Mouse (Mus musculus) adrenal gland, adult (tissue): ENCODE measurements at regions not wholly inside any gene's neighbourhood (a gene's known extent, or its start where the extent isn't known, plus 50 kb on each side); places are given as distances from the start of the nearest gene placed in this dataset.

Source experiments
- DNase-seq, 2 experiments: peaks; one replicate each; pipeline ENCODE4 v3.0.0; 2022 to 2023; ENCODE audit warnings: low spot score in 1 of 2; ENCODE audit not compliant: inconsistent age in 2 of 2

DNA sequence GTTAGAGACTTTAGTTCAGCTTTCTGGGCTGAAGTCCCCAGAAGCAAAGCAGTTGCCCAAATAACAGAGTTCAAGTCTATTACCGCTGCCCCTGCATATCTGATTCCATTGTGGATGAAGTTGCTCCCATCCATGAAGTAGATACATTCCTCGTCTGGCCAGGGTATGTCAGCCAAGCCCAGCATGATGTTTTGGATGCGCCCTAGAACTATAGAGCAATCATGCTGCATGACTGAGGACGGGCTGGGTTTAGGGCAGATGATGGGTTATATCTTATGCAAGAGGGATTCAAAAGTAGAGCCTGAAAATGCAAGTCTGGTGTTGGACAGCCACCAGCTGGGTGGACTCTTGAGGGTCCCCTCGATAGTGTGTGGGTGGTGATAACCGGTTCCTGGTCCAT is 288.6 kb downstream of the Lyplal1 start:
- no peak for DNase-seq

- DNase-seq: peak in 1 of 2 experiments; percentile 36
These were observed 285.1 kb downstream of the Lyplal1 start for GRCm38 (mm10) chr1:185832059-185832458.

DNA sequence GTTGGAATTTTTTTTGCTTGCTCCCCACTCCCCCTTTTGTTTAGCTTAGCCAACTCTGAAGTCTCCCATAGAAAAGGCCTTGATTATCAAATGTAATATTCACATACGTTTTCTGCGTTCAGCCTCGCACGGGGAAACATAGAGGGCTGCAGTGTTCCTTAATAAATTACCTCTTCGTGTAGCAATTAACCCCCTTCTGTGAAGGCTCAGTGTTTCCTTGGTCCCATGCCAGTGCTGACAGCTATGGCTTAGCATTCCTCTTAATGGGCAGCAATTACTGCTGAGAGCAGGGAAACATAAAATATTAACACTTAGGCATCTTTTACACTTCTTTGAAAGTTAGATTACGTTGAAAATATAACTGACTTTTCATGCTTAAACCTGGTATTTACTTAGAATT is 282.9 kb downstream of the Lyplal1 start:
- no peak for DNase-seq

DNA sequence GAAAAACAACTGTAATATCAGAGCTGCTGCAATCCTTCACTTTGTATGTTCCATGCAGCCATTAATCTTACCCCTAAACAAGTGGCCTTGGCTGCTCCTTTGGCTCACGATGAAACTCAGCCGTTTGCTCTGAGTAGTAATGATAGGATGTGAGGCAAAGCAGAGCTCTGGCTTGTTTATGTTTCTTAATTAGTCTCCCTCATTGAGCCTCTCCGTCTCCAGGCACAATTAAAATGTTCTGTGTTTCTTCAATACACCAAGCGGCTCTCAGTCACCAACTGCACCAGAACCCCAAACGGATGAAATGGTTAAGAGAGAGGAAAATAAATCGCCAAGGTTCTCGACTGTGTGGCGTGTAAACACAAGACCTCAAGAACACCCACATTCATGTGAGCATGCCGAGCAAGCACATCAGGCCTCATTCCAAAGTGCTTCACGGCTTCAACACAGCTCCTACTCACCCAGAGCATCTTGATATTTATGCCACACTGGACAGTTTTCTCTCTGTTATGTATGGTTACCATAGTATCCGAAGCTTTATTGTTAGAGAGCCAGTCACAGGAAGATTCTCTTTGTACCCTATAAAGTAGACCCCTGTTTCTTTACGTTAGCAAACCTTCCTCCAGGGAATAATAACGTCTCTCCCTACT is 280.4 kb downstream of the Lyplal1 start:
- DNase-seq: peak; percentile 60 to 79

GRCm38 (mm10) chr1:185842481-185842880 is 274.6 kb downstream of the Lyplal1 start:
- peak; percentile 29 to 54 for DNase-seq

DNA sequence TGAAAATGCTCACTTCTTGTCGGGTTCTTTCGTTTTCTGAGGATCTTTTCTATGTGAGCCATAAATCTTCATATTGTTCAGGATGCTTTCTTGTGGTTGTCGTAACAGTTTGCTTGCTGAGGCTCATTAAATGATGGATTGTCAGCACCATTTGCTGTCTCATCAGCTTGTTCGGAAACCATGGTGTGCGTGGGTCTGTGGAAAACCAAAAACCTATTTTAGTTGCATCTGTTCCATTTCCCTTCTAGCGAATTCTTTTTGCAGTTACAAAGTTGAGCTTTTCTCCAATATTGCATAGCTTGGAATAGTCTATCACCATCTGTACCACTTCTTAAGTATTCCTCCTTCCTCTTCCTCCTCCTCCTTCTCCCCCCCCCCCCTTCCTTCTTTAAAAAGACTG is 269.9 kb downstream of the Lyplal1 start:
- DNase-seq: no peak

GRCm38 (mm10) chr1:185850590-185850989 is 266.5 kb downstream of the Lyplal1 start:
- no peak for DNase-seq

GRCm38 (mm10) chr1:185851262-185851893 is 265.7 kb downstream of the Lyplal1 start:
- no peak for DNase-seq

DNA sequence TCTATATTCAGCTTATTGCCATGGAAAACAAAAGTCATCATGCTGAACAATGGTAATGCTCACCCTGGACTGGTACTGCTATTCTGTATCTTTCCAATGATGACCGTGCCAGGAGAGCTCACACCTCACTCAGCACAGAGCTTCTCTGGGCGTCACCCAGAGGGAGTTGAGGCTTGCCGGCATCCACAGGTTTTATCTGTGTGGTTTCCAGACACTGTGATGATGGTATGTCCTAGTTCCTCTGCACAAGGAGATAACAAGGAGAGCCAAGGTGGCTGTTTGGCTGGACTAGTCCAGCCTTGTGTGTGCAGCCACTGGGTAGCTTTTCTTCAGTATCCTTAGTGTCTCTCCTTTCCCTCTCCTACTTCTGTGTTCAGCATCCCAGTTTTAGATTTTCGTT is 255.4 kb downstream of the Lyplal1 start:
- DNase-seq: no peak

GRCm38 (mm10) chr1:185865945-185866344 is 251.2 kb downstream of the Lyplal1 start:
- DNase-seq: peak in 1 of 2 experiments; percentile 9

- peak in 1 of 2 experiments; percentile 12 for DNase-seq
These were observed 250.5 kb downstream of the Lyplal1 start for GRCm38 (mm10) chr1:185866612-185867011.

- no peak for DNase-seq
These were observed 250.1 kb downstream of the Lyplal1 start for GRCm38 (mm10) chr1:185867018-185867417.

DNA sequence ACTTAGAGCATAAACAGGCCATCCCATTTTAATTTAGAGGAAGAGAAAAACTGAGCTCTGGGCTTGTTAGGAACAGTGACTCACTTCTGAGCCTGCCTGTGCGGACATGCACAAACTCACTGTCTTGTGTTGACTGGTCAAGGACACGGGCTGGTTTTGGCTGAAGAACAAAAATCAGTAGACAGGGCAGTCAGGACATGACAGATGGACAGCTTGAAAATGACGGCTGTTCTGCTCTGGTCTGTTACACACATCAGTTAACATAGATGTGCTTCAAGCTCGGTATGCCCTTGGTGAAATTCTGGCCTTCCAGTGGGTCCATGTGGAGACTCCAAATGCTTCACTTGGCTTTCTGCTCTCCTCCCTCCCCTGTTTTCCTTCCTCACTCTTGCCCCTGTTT is 248.4 kb downstream of the Lyplal1 start:
- DNase-seq: peak; percentile 86 to 91

GRCm38 (mm10) chr1:185887031-185887430 is 230.1 kb downstream of the Lyplal1 start:
- DNase-seq: no peak

DNA sequence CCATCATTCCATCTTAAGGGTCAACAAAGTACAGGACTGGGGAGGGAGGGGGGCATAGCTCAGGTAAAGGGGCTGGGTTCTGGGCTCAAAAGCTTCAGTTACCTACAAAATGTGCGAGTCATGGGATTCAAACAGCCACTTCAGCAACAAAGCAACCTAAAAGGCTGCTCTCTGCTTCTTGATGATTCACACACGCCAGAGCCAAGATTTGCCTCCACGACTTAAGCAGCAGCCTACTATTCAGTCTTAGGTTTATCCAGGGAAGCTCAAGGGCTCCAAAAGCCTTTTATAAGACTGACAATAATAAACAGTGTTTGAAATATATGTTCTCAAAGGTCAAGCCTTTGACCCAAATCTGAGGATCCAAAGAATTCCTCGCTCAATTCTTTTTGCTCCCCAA is 225.3 kb downstream of the Lyplal1 start:
- DNase-seq: no peak

- no peak for DNase-seq
These were observed 223.7 kb downstream of the Lyplal1 start for GRCm38 (mm10) chr1:185893421-185893820.

DNA sequence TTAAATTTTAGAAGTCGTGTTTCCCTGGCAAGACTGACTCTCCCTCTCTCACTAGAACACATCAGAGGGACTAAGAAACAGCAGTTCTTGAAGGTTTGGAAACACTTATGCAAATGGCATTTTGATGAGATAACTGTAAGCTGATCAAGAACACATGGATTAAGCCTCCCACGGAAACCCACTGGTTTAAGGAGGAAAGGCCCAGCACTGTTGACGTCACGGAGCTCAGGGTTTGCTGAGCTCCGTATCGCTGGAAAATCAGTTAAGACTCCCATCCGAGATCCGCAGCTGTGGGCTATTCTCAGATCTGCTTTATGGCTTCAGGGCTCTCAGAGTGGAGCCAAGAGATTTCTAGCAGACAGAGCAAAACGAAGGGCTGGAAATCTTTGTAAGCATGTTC is 218.6 kb downstream of the Lyplal1 start:
- no peak for DNase-seq

GRCm38 (mm10) chr1:185900316-185900715 is 216.8 kb downstream of the Lyplal1 start:
- DNase-seq: no peak

GRCm38 (mm10) chr1:185902395-185902794 is 214.7 kb downstream of the Lyplal1 start:
- DNase-seq: no peak

DNA sequence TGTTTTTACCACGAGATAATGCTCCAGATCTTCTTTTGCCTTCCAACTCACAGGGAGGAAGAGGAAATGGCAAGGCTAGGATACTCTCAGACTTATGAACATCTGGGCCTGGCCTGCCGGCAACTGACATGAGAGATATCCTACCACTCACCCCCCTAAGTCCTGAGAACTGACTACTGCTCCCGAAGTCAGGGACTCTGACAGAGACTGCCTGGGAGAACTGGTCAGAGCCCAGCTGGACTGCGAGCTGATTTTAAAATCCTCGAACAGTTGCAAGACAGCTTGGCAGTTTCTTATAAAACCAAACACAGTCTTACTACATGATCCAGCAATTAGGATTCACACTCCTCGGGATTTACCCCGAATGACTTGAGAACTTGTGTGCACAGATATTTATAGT is 211.4 kb downstream of the Lyplal1 start:
- DNase-seq: no peak

DNA sequence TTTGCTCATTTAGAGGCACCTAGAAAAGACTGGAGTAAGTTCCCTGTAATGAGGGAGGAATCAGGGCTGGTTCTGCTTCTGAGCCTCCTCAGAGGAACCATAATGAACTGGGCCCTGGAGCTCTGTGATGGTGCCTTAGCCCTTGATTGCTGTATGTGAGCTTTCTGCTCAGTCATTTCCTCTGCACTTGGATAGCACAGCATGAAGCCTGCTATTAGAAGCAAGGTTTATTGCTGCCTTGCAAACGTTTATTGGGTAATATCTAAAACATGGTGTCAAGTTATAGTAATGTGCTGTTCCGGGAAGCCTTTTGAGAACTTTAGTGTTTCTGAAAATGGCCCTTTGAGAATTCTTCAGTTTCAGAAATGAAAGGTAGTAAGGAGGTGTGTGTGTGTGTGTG is 201.5 kb downstream of the Lyplal1 start:
- DNase-seq: no peak

GRCm38 (mm10) chr1:185918663-185919062 is 198.4 kb downstream of the Lyplal1 start:
- DNase-seq: no peak

- peak in 1 of 2 experiments; percentile 31 for DNase-seq
These were observed 193.4 kb downstream of the Lyplal1 start for GRCm38 (mm10) chr1:185923723-185924122.
